Comparison of ENCODE assay signal across 14 mouse cellular contexts in the genomic region with DNA sequence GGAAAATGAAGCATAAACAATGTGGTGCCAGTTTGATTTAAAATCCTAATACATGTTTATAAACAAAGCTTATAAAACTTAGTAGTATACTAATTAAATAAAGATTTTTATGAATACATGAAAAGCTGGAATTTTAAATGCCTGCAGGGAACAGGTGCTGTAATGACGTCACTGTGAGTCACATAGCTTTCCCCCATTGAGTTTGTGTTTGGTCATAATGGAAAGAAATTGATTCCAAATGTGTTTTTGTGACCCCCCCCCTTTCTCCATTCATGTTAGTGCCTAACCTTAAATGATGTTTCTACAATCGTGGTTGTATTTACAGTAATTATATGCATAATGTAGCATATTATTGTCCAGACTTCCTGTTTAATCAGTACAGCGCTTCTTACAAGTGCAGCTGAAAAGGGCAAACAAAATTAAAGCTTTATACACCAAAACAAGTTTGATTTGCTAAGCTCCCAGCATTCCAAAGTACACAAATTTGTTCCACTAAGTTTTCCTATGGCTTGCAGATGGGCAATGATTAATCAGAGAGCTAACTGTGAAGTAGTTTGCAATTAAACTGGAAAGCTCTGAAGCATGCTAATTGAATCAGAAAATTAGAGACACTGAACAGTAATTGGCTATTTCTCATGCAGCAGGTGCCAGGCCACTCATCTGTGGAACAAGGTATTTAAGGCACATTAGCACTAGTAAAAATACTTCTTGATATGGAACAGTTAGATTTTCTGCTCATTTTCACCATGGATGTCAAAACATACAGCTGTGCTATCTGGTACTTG.
DNase-seq lines count a peak whose midpoint lies in the region; ATAC-seq and TF ChIP-seq lines count a peak whose summit lies in the region.
"Had no signal": no experiment of that assay in that cellular context is flagged by ENCODE, and none has a peak within 500 bp of the region (broad histone marks: within the 10 kb centered on the region; RNA-seq: fewer than 3 reads in every experiment).

No protein-coding gene starts in this region.

- no peak overlapping the region for H3K27ac ChIP-seq in kidney, embryonic 15.5 days
- H3K27ac ChIP-seq: limb, embryonic 13.5 days; stomach, embryonic 15.5 days had no signal

- ATAC-seq in kidney, embryonic 15.5 days (replicated peaks; ENCODE audit: low FRiP score) = peak; percentile 80
- no peak for ATAC-seq in megakaryocyte, adult 5-6 weeks (ENCODE audit: poor library complexity, severe bottlenecking)

- no peaks in the 10 kb centered on the region for H3K36me3 ChIP-seq in C2C12 (ENCODE audit: control insufficient read depth, insufficient read depth)
- no peaks in the 10 kb centered on the region for H3K36me3 ChIP-seq in kidney, embryonic 15.5 days
- H3K36me3 ChIP-seq: limb, embryonic 13.5 days; stomach, embryonic 15.5 days had no signal

- no peak overlapping the region for H3K9ac ChIP-seq in kidney, embryonic 15.5 days
- H3K9ac ChIP-seq: limb, embryonic 13.5 days; stomach, embryonic 15.5 days had no signal

- no peak overlapping the region for H3ac ChIP-seq in C2C12 (ENCODE audit: control insufficient read depth, insufficient read length, low read depth)

- 63% methylated on average over 3 of the region's 3 CpGs for WGBS in kidney, embryonic 15.5 days

- 0 out of 2 replicates have a peak overlapping the region, but pooled peaks have one; percentile 1 for H3K4me2 ChIP-seq in kidney, embryonic 15.5 days
- H3K4me2 ChIP-seq: limb, embryonic 13.5 days; stomach, embryonic 15.5 days had no signal

- no peak overlapping the region for H3K4me3 ChIP-seq in C2C12 (ENCODE audit: insufficient read depth, poor library complexity, severe bottlenecking)
- H3K4me3 ChIP-seq in kidney, embryonic 15.5 days (replicated peaks) = no peak overlapping the region
- H3K4me3 ChIP-seq: limb, embryonic 13.5 days; stomach, embryonic 15.5 days had no signal

- no peaks in the 10 kb centered on the region for H3K79me3 ChIP-seq in C2C12 (ENCODE audit: low read depth)

- no peak for TF ChIP-seq POLR2A in brain, embryonic 14.5 days (IDR thresholded peaks at IDR 0.05; ENCODE audit: borderline replicate concordance, extremely low read depth, insufficient read depth, insufficient read length, poor library complexity, severe bottlenecking)

- no peaks in the 10 kb centered on the region for H3K27me3 ChIP-seq in C2C12 (ENCODE audit: control insufficient read depth, insufficient read depth, insufficient read length)
- H3K27me3 ChIP-seq in kidney, embryonic 15.5 days = peaks cover 2% of the 10 kb centered on the region; the same call in 1 of the 2 replicates
- H3K27me3 ChIP-seq: limb, embryonic 13.5 days; stomach, embryonic 15.5 days had no signal

- H3K9me3 ChIP-seq in kidney, embryonic 15.5 days (replicated peaks) = no peaks in the 10 kb centered on the region
- H3K9me3 ChIP-seq: limb, embryonic 13.5 days; stomach, embryonic 15.5 days had no signal

- peak; percentile 10 for DNase-seq in left cerebral cortex, adult 11 months (ENCODE audit: low spot score)
- no peak for DNase-seq in left cerebral cortex, postnatal 36 days (ENCODE audit: low spot score in 2 of 2)
- DNase-seq in brain, embryonic 14.5 days (ENCODE audit: low read depth) = peak; percentile 91
- no peak for DNase-seq in ovary, adult 18-20 months (ENCODE audit: low spot score)
- no peak for DNase-seq in right cerebral cortex, postnatal 36 days (ENCODE audit: low spot score in 2 of 2)
- DNase-seq: cerebellum, postnatal 10 days; heart, postnatal 14 days; lung, postnatal 14 days; right cerebral cortex, adult 18-20 months had no signal

- H3K4me1 ChIP-seq in kidney, embryonic 15.5 days = 0 out of 2 replicates have a peak, but pooled peaks cover 3% of the 10 kb centered on the region
- H3K4me1 ChIP-seq: stomach, embryonic 15.5 days had no signal

- no peaks in the 10 kb centered on the region for H3K79me2 ChIP-seq in C2C12 (ENCODE audit: control insufficient read depth, insufficient read depth)

- no peak for TF ChIP-seq CTCF in C2C12 (IDR thresholded peaks at IDR 0.05; ENCODE audit: control insufficient read depth, insufficient read depth, insufficient read length)
- TF ChIP-seq CTCF in brain, embryonic 14.5 days (IDR thresholded peaks at IDR 0.05; ENCODE audit: borderline replicate concordance, extremely low read depth, insufficient read depth, insufficient read length) = no peak

- intact Hi-C loops in left cerebral cortex, postnatal 36 days (cut with DNase I) = no loop called here

TF ChIP-seq in C2C12, 6 proteins besides CTCF, POLR2A, EP300 and RAD21:
- TF ChIP-seq MYOG (IDR thresholded peaks at IDR 0.05; ENCODE audit: control insufficient read depth, extremely low read depth, insufficient read length) = no peak
- no peak for TF ChIP-seq USF1 (IDR thresholded peaks at IDR 0.05; ENCODE audit: low read depth)
- no peak for TF ChIP-seq FOSL1 (IDR thresholded peaks at IDR 0.05; ENCODE audit: insufficient read depth, low read length, poor library complexity, severe bottlenecking)
- peak; percentile 69 for TF ChIP-seq MYOD1 (IDR thresholded peaks at IDR 0.05; ENCODE audit: control insufficient read depth, insufficient read length, low read depth)
- TF ChIP-seq CEBPB (IDR thresholded peaks at IDR 0.05; ENCODE audit: low read depth) = no peak

Comparison
In these comparisons a context has a peak if more than half of its experiments do, and no peak if none do; other contexts are left out.
1. DNase-seq: peak in left cerebral cortex, adult 11 months (single experiment) and brain, embryonic 14.5 days (single experiment); none in left cerebral cortex, postnatal 36 days (0 of 2), ovary, adult 18-20 months (single experiment) and right cerebral cortex, postnatal 36 days (0 of 2).